In genomic region chr2:19318499-19318898, GRCm38 (mm10) we compare ENCODE assay signal across 16 mouse cellular contexts.
"Had no signal": no experiment of that assay in that cellular context is flagged by ENCODE, and none has a peak within 500 bp of the region (broad histone marks: within the 10 kb centered on the region; RNA-seq: fewer than 3 reads in every experiment).

No protein-coding gene starts in this region.

- H3K27me3 ChIP-seq: intestine, embryonic 15.5 days; liver, embryonic 13.5 days; lung, embryonic 15.5 days; midbrain, embryonic 13.5 days; stomach, embryonic 15.5 days had no signal

- H3K27ac ChIP-seq: intestine, embryonic 15.5 days; liver, embryonic 13.5 days; lung, embryonic 15.5 days; midbrain, embryonic 10.5 days; midbrain, embryonic 13.5 days; stomach, embryonic 15.5 days had no signal

- H3K4me2 ChIP-seq: intestine, embryonic 15.5 days; liver, embryonic 13.5 days; lung, embryonic 15.5 days; midbrain, embryonic 13.5 days; stomach, embryonic 15.5 days had no signal

- H3K36me3 ChIP-seq: intestine, embryonic 15.5 days; liver, embryonic 13.5 days; lung, embryonic 15.5 days; midbrain, embryonic 10.5 days; midbrain, embryonic 13.5 days; stomach, embryonic 15.5 days had no signal

- DNase-seq: kidney, adult 11 months; kidney, adult 8-10 months; kidney, postnatal 14 days; kidney, postnatal 4 days; liver, embryonic 13.5 days; lung, adult 18-20 months; lung, postnatal 10 days; lung, postnatal 4 days; right cerebral cortex, postnatal 4 days; thymus, postnatal 25 days had no signal

- H3K9ac ChIP-seq: intestine, embryonic 15.5 days; liver, embryonic 13.5 days; lung, embryonic 15.5 days; midbrain, embryonic 13.5 days; stomach, embryonic 15.5 days had no signal

- H3K9me3 ChIP-seq: intestine, embryonic 15.5 days; liver, embryonic 13.5 days; lung, embryonic 15.5 days; stomach, embryonic 15.5 days had no signal

- ATAC-seq: intestine, embryonic 15.5 days; midbrain, embryonic 13.5 days; midbrain, embryonic 16.5 days had no signal

- H3K4me3 ChIP-seq: intestine, embryonic 15.5 days; liver, embryonic 13.5 days; lung, embryonic 15.5 days; midbrain, embryonic 10.5 days; midbrain, embryonic 13.5 days; stomach, embryonic 15.5 days had no signal

- H3K4me1 ChIP-seq: intestine, embryonic 15.5 days; lung, embryonic 15.5 days; midbrain, embryonic 10.5 days; midbrain, embryonic 13.5 days; stomach, embryonic 15.5 days had no signal
